In genomic region chr5:125434347-125434746, GRCm38 (mm10) we compare ENCODE assay signal across 8 mouse cellular contexts. TPM values are rescaled to one million over a fixed set of nuclear protein-coding genes. Genes with fewer than 3 reads are reported as not detected.
DNase-seq lines count a peak whose midpoint lies in the region; ATAC-seq and TF ChIP-seq lines count a peak whose summit lies in the region.
"Not testable (repeated sequence)": the region's sequence is repeated elsewhere in the genome, so short reads cannot be mapped to it uniquely, and the experiment has no call there.

No protein-coding gene starts in this region.

- H3K4me1 ChIP-seq in E14TG2a.4 (replicated peaks; ENCODE audit: low read depth, low read length) = peaks cover 45% of the 10 kb centered on the region
- H3K4me1 ChIP-seq in forebrain, embryonic 13.5 days = peaks cover 11% of the 10 kb centered on the region
- H3K4me1 ChIP-seq in heart, embryonic 16.5 days (ENCODE audit: control insufficient read depth, insufficient read depth, low read length); kidney, adult 2 months (ENCODE audit: control insufficient read depth, insufficient read depth, low read length): not testable (repeated sequence)
- H3K4me1 ChIP-seq in liver, adult 2 months (ENCODE audit: control insufficient read depth, insufficient read depth, low read length) = peaks cover 10% of the 10 kb centered on the region
- H3K4me1 ChIP-seq in neural tube, embryonic 15.5 days = peaks cover 12% of the 10 kb centered on the region

- not testable (repeated sequence) for H3K9ac ChIP-seq in forebrain, embryonic 13.5 days; heart, embryonic 16.5 days (ENCODE audit: low read length); liver, adult 2 months (ENCODE audit: low read depth, low read length); neural tube, embryonic 15.5 days (replicated peaks)

- H3K27ac ChIP-seq in forebrain, embryonic 13.5 days; heart, embryonic 16.5 days (ENCODE audit: low read length); kidney, adult 2 months (ENCODE audit: insufficient read depth, low read depth, low read length): not testable (repeated sequence)
- peak overlapping the region; percentile 43 for H3K27ac ChIP-seq in liver, adult 2 months (replicated peaks; ENCODE audit: insufficient read depth, low read depth, low read length)
- H3K27ac ChIP-seq in neural tube, embryonic 15.5 days (replicated peaks) = 0 out of 2 replicates have a peak overlapping the region, but pooled peaks have one; percentile 49

- peak overlapping the region; percentile 94 for H3K4me2 ChIP-seq in forebrain, embryonic 13.5 days
- peak overlapping the region; percentile 83 for H3K4me2 ChIP-seq in heart, embryonic 16.5 days (ENCODE audit: low read depth, low read length)
- H3K4me2 ChIP-seq in neural tube, embryonic 15.5 days = peak overlapping the region; percentile 91

- H3K79me2 ChIP-seq in liver, adult 2 months (ENCODE audit: control insufficient read depth, insufficient read depth, low read length) = peaks cover 11% of the 10 kb centered on the region; the same call in 1 of the 2 replicates

- not testable (repeated sequence) for H3K9me3 ChIP-seq in E14TG2a.4 (ENCODE audit: low read length); forebrain, embryonic 13.5 days (replicated peaks); heart, embryonic 16.5 days (replicated peaks; ENCODE audit: control insufficient read depth, low read length); neural tube, embryonic 15.5 days (replicated peaks)

- 55% methylated on average over 15 of the region's 15 CpGs for WGBS in forebrain, embryonic 13.5 days
- 54% methylated on average over 15 of the region's 15 CpGs for WGBS in heart, embryonic 16.5 days
- 58% methylated on average over 15 of the region's 15 CpGs for WGBS in kidney, adult 2 months
- WGBS in liver, adult 2 months = 57% methylated on average over 15 of the region's 15 CpGs
- WGBS in neural tube, embryonic 15.5 days = 51% methylated on average over 15 of the region's 15 CpGs

- peaks cover 31% of the 10 kb centered on the region for H3K36me3 ChIP-seq in E14TG2a.4 (ENCODE audit: insufficient read depth, low read length)
- H3K36me3 ChIP-seq in forebrain, embryonic 13.5 days (ENCODE audit: poor library complexity, severe bottlenecking) = peaks cover 25% of the 10 kb centered on the region
- H3K36me3 ChIP-seq in heart, embryonic 16.5 days (ENCODE audit: control insufficient read depth, insufficient read depth) = peaks cover 17% of the 10 kb centered on the region
- H3K36me3 ChIP-seq in kidney, adult 2 months (ENCODE audit: control insufficient read depth, insufficient read depth, low read length); liver, adult 2 months (ENCODE audit: control insufficient read depth, insufficient read depth, low read length): not testable (repeated sequence)
- peaks cover 23% of the 10 kb centered on the region for H3K36me3 ChIP-seq in neural tube, embryonic 15.5 days

- peak overlapping the region; percentile 98 for H3K4me3 ChIP-seq in E14TG2a.4 (replicated peaks; ENCODE audit: low read length)
- H3K4me3 ChIP-seq in forebrain, embryonic 13.5 days = peak overlapping the region; percentile 62
- H3K4me3 ChIP-seq in heart, embryonic 16.5 days (ENCODE audit: low read length) = peak overlapping the region; percentile 87
- H3K4me3 ChIP-seq in kidney, adult 2 months (ENCODE audit: insufficient read depth, low read depth, low read length); liver, adult 2 months (ENCODE audit: insufficient read depth, low read depth, low read length): not testable (repeated sequence)
- H3K4me3 ChIP-seq in neural tube, embryonic 15.5 days (replicated peaks) = peak overlapping the region; percentile 94

- not testable (repeated sequence) for DNase-seq in brain, embryonic 14.5 days (ENCODE audit: low read depth); kidney, adult 2 months; liver, adult 2 months (ENCODE audit: extremely low read depth, low read depth, low spot score)

- TF ChIP-seq CTCF in E14TG2a.4 (conservative IDR thresholded peaks at IDR 0.05; ENCODE audit: low read length) = peak; percentile 35
- TF ChIP-seq CTCF in brain, embryonic 14.5 days (IDR thresholded peaks at IDR 0.05; ENCODE audit: borderline replicate concordance, extremely low read depth, insufficient read depth, insufficient read length) = 0 out of 2 replicates have a peak, but pooled peaks have one; percentile 28
- TF ChIP-seq CTCF in kidney, adult 2 months (conservative IDR thresholded peaks at IDR 0.05; ENCODE audit: insufficient read depth, insufficient read length, low read depth, low read length) = peak; percentile 23; the same call in 1 of the 2 replicates
- peak; percentile 34 for TF ChIP-seq CTCF in liver, adult 2 months (IDR thresholded peaks at IDR 0.05; ENCODE audit: low read depth, low read length)

- TF ChIP-seq POLR2A in brain, embryonic 14.5 days (IDR thresholded peaks at IDR 0.05; ENCODE audit: borderline replicate concordance, extremely low read depth, insufficient read depth, insufficient read length, poor library complexity, severe bottlenecking); kidney, adult 2 months (IDR thresholded peaks at IDR 0.05; ENCODE audit: low read depth, low read length); liver, adult 2 months (IDR thresholded peaks at IDR 0.05; ENCODE audit: extremely low read depth, insufficient read depth, low read length): not testable (repeated sequence)

- not testable (repeated sequence) for H3K27me3 ChIP-seq in E14TG2a.4 (ENCODE audit: insufficient read depth, low read length); forebrain, embryonic 13.5 days; heart, embryonic 16.5 days (ENCODE audit: control insufficient read depth, insufficient read depth, low read length); kidney, adult 2 months (replicated peaks; ENCODE audit: control insufficient read depth, insufficient read depth, low read length); liver, adult 2 months (ENCODE audit: control insufficient read depth, insufficient read depth, low read length); neural tube, embryonic 15.5 days (replicated peaks)

- ATAC-seq in forebrain, embryonic 13.5 days; heart, embryonic 16.5 days (replicated peaks; ENCODE audit: extremely low read depth, insufficient read depth, low FRiP score); neural tube, embryonic 15.5 days (ENCODE audit: low FRiP score): not testable (repeated sequence)
- peak; percentile 58 for ATAC-seq in megakaryocyte progenitor cell, adult 5-6 weeks (replicated peaks; ENCODE audit: poor library complexity)

RNA-seq across cellular contexts. Expression of gene Dhx37, which starts 0.4 kb away (rescaled TPM):
- 27.6 and 31.5 TPM in 2 replicates for polyA plus RNA-seq in brain, embryonic 14.5 days (2012; rRNA removed)
- 10.2 and 12.3 TPM in 2 replicates for polyA plus RNA-seq in forebrain, embryonic 13.5 days (2015; fragmentation: Nextera tagmentation; extraction: Ambion mirVana)
- polyA plus RNA-seq in heart, embryonic 16.5 days (2015; fragmentation: Nextera tagmentation; extraction: Ambion mirVana) = 8.5 and 10.5 TPM in 2 replicates
- polyA plus RNA-seq in kidney, adult 2 months (2012; rRNA removed) = 10.8 and 16.4 TPM in 2 replicates
- 3.8 and 5.6 TPM in 2 replicates for total RNA-seq in liver, adult 2 months (2014; rRNA removed)
- 12.0 and 14.0 TPM in 2 replicates for polyA plus RNA-seq in liver, adult 2 months (2012; rRNA removed)
- 18.9 and 20.0 TPM in 2 replicates for total RNA-seq in megakaryocyte progenitor cell, adult 5-6 weeks (2015)
- total RNA-seq in megakaryocyte progenitor cell, adult 5-6 weeks (2017) = 47.9 and 56.5 TPM in 2 replicates
- polyA plus RNA-seq in neural tube, embryonic 15.5 days (2015; fragmentation: Nextera tagmentation; extraction: Ambion mirVana) = 9.9 and 10.9 TPM in 2 replicates

RNA-seq across cellular contexts. Expression of gene Bri3bp, which starts 7.0 kb away (rescaled TPM):
- 13.0 and 23.5 TPM in 2 replicates for polyA plus RNA-seq in brain, embryonic 14.5 days (2012; rRNA removed)
- 33.6 and 37.6 TPM in 2 replicates for polyA plus RNA-seq in forebrain, embryonic 13.5 days (2015; fragmentation: Nextera tagmentation; extraction: Ambion mirVana)
- polyA plus RNA-seq in heart, embryonic 16.5 days (2015; fragmentation: Nextera tagmentation; extraction: Ambion mirVana) = 44.1 and 45.2 TPM in 2 replicates
- 12.1 and 13.0 TPM in 2 replicates for polyA plus RNA-seq in kidney, adult 2 months (2012; rRNA removed)
- 7.7 and 8.8 TPM in 2 replicates for total RNA-seq in liver, adult 2 months (2014; rRNA removed)
- 18.3 and 23.0 TPM in 2 replicates for polyA plus RNA-seq in liver, adult 2 months (2012; rRNA removed)
- 53.2 and 60.7 TPM in 2 replicates for total RNA-seq in megakaryocyte progenitor cell, adult 5-6 weeks (2015)
- total RNA-seq in megakaryocyte progenitor cell, adult 5-6 weeks (2017) = 27.7 and 31.0 TPM in 2 replicates
- 37.3 and 40.6 TPM in 2 replicates for polyA plus RNA-seq in neural tube, embryonic 15.5 days (2015; fragmentation: Nextera tagmentation; extraction: Ambion mirVana)

RNA-seq across cellular contexts. Expression of gene Aacs, which starts 41.3 kb away (rescaled TPM):
- polyA plus RNA-seq in brain, embryonic 14.5 days (2012; rRNA removed) = 69.9 and 73.4 TPM in 2 replicates
- 53.7 and 54.6 TPM in 2 replicates for polyA plus RNA-seq in forebrain, embryonic 13.5 days (2015; fragmentation: Nextera tagmentation; extraction: Ambion mirVana)
- polyA plus RNA-seq in heart, embryonic 16.5 days (2015; fragmentation: Nextera tagmentation; extraction: Ambion mirVana) = 15.6 and 16.7 TPM in 2 replicates
- 102 and 131 TPM in 2 replicates for polyA plus RNA-seq in kidney, adult 2 months (2012; rRNA removed)
- 29.3 and 40.9 TPM in 2 replicates for total RNA-seq in liver, adult 2 months (2014; rRNA removed)
- polyA plus RNA-seq in liver, adult 2 months (2012; rRNA removed) = 66.8 and 190 TPM in 2 replicates
- 3.8 and 6.0 TPM in 2 replicates for total RNA-seq in megakaryocyte progenitor cell, adult 5-6 weeks (2015)
- 10.4 and 12.7 TPM in 2 replicates for total RNA-seq in megakaryocyte progenitor cell, adult 5-6 weeks (2017)
- polyA plus RNA-seq in neural tube, embryonic 15.5 days (2015; fragmentation: Nextera tagmentation; extraction: Ambion mirVana) = 92.1 and 103 TPM in 2 replicates

RNA-seq across cellular contexts. Expression of gene Ubc, which starts 44.3 kb away (rescaled TPM):
- polyA plus RNA-seq in brain, embryonic 14.5 days (2012; rRNA removed) = 784 and 896 TPM in 2 replicates
- 1,082 and 1,216 TPM in 2 replicates for polyA plus RNA-seq in forebrain, embryonic 13.5 days (2015; fragmentation: Nextera tagmentation; extraction: Ambion mirVana)
- polyA plus RNA-seq in heart, embryonic 16.5 days (2015; fragmentation: Nextera tagmentation; extraction: Ambion mirVana) = 928 and 945 TPM in 2 replicates
- 1,123 and 1,352 TPM in 2 replicates for polyA plus RNA-seq in kidney, adult 2 months (2012; rRNA removed)
- total RNA-seq in liver, adult 2 months (2014; rRNA removed) = 634 and 1,049 TPM in 2 replicates
- polyA plus RNA-seq in liver, adult 2 months (2012; rRNA removed) = 990 and 1,297 TPM in 2 replicates
- 172 and 201 TPM in 2 replicates for total RNA-seq in megakaryocyte progenitor cell, adult 5-6 weeks (2015)
- total RNA-seq in megakaryocyte progenitor cell, adult 5-6 weeks (2017) = 204 and 293 TPM in 2 replicates
- polyA plus RNA-seq in neural tube, embryonic 15.5 days (2015; fragmentation: Nextera tagmentation; extraction: Ambion mirVana) = 1,353 and 1,380 TPM in 2 replicates

RNA-seq across cellular contexts. Expression of gene Gm10382, which starts 45.2 kb away (rescaled TPM):
- 0.34 and 0.58 TPM in 2 replicates for polyA plus RNA-seq in brain, embryonic 14.5 days (2012; rRNA removed)
- polyA plus RNA-seq in forebrain, embryonic 13.5 days (2015; fragmentation: Nextera tagmentation; extraction: Ambion mirVana) = 0.27 and 0.38 TPM in 2 replicates
- polyA plus RNA-seq in heart, embryonic 16.5 days (2015; fragmentation: Nextera tagmentation; extraction: Ambion mirVana) = 0.27 and 0.30 TPM in 2 replicates
- 0.33 and 0.58 TPM in 2 replicates for polyA plus RNA-seq in kidney, adult 2 months (2012; rRNA removed)
- total RNA-seq in liver, adult 2 months (2014; rRNA removed) = 0.13 TPM in 1 of 2 replicates, not detected in the other
- polyA plus RNA-seq in liver, adult 2 months (2012; rRNA removed) = 0.16 and 0.24 TPM in 2 replicates
- total RNA-seq in megakaryocyte progenitor cell, adult 5-6 weeks (2015) = not detected in 2 replicates
- total RNA-seq in megakaryocyte progenitor cell, adult 5-6 weeks (2017) = 0.91 and 1.3 TPM in 2 replicates
- 0.59 and 0.74 TPM in 2 replicates for polyA plus RNA-seq in neural tube, embryonic 15.5 days (2015; fragmentation: Nextera tagmentation; extraction: Ambion mirVana)
